Mouse (Mus musculus) liver, embryonic 14.5 days (tissue): ENCODE results near the gene Gdap1l1. TPM values are rescaled to one million over a fixed set of nuclear protein-coding genes. Genes with fewer than 3 reads are reported as not detected.
"Not testable (repeated sequence)": the region's sequence is repeated elsewhere in the genome, so short reads cannot be mapped to it uniquely, and the experiment has no call there.

Source experiments
- ATAC-seq: fragments of 200-750 bp; cut with Nextera tagmentation; 2 replicates; pipeline ENCODE4 v1.8.0; 2017; ENCODE audit warnings: moderate number of reproducible peaks, mild to moderate bottlenecking, moderate library complexity; ENCODE audit not compliant: insufficient read depth
- DNase-seq, 3 experiments: peaks; one replicate each; pipeline ENCODE4 v3.0.0-alpha.2; 2012 to 2013; ENCODE audit warnings: low read depth in 3 of 3, low spot score in 3 of 3
- H3K27ac ChIP-seq: fragments of 300-500 bp; sonication (generic); 2 replicates; pipeline ENCODE4 v1.5.1; 2014; ENCODE audit warnings: moderate library complexity, mild to moderate bottlenecking, control low read depth, inconsistent platforms
- H3K27me3 ChIP-seq: fragments of 300-500 bp; sonication (generic); 2 replicates; pipeline ENCODE4 v1.6.1; 2014; ENCODE audit warnings: mild to moderate bottlenecking, low read length, moderate library complexity; ENCODE audit not compliant: control insufficient read depth, insufficient read depth
- H3K36me3 ChIP-seq: fragments of 300-500 bp; sonication (generic); replicated peaks from 2 replicates; pipeline ENCODE4 v1.6.1; 2014; ENCODE audit warnings: low read depth; ENCODE audit not compliant: control insufficient read depth, insufficient read depth
- H3K4me1 ChIP-seq, 2 experiments: fragments of 200-500 bp in 1 of 2; fragments of 300-500 bp in 1 of 2; sonication (generic) in 1 of 2; replicated peaks; 2 replicates each; pipeline ENCODE4 v1.6.1; 2012 to 2014; ENCODE audit warnings: antibody characterized with exemption in 1 of 2, inconsistent platforms in 1 of 2, low read length in 1 of 2; ENCODE audit not compliant: control insufficient read depth in 2 of 2, insufficient read depth in 2 of 2
- H3K4me2 ChIP-seq: fragments of 300-500 bp; sonication (generic); 2 replicates; pipeline ENCODE4 v1.6.1; 2014; ENCODE audit warnings: low read depth, mild to moderate bottlenecking, control low read depth, moderate library complexity
- H3K4me3 ChIP-seq, 2 experiments: fragments of 200-500 bp in 1 of 2; fragments of 300-500 bp in 1 of 2; sonication (generic) in 1 of 2; 2 replicates each; pipeline ENCODE4 v1.5.1; 2012 to 2014; ENCODE audit warnings: low read depth in 2 of 2, low read length in 2 of 2, mild to moderate bottlenecking in 2 of 2, control low read depth in 1 of 2, inconsistent platforms in 1 of 2, moderate library complexity in 1 of 2; ENCODE audit not compliant: insufficient read depth in 1 of 2
- H3K9ac ChIP-seq: fragments of 300-500 bp; sonication (generic); replicated peaks from 2 replicates; pipeline ENCODE4 v1.6.1; 2014; ENCODE audit warnings: mild to moderate bottlenecking, control low read depth, moderate library complexity
- H3K9me3 ChIP-seq: fragments of 300-500 bp; sonication (generic); 2 replicates; pipeline ENCODE4 v1.6.1; 2016; ENCODE audit warnings: low read length, mixed read lengths; ENCODE audit not compliant: control insufficient read depth
- CTCF ChIP-seq: IDR thresholded peaks from 2 replicates; pipeline ENCODE4 v1.5.1; 2016; ENCODE audit warnings: antibody characterized with exemption, low read depth, control low read depth
- EP300 ChIP-seq: IDR thresholded peaks from 2 replicates; pipeline ENCODE4 v1.6.1; 2016; ENCODE audit warnings: antibody characterized with exemption, low read depth
- WGBS: fragments of 180-500 bp; shearing (Covaris S2); extraction: QIAGEN DNeasy Blood & Tissue Kit; methylation state at CpG from one replicate; pipeline ENCODE4 v1.1.7; 2014; ENCODE audit not compliant: insufficient replicate concordance; 5-methylcytosine and 5-hydroxymethylcytosine counted together
- polyA plus RNA-seq, 2 experiments: library from polyadenylated mRNA; depleted of rRNA in 1 of 2; stranded (reverse) in 1 of 2; unstranded in 1 of 2; fragments of >200 nt; fragmentation: Nextera tagmentation in 1 of 2; extraction: Ambion mirVana in 1 of 2; gene quantifications; 2 replicates each; pipeline versions ENCODE4 v1.2.1 to v1.2.3; 2012 to 2014

The Gdap1l1 gene
- polyA plus RNA-seq, 2 experiments = 0.03 TPM; not detected in 1

DNA sequence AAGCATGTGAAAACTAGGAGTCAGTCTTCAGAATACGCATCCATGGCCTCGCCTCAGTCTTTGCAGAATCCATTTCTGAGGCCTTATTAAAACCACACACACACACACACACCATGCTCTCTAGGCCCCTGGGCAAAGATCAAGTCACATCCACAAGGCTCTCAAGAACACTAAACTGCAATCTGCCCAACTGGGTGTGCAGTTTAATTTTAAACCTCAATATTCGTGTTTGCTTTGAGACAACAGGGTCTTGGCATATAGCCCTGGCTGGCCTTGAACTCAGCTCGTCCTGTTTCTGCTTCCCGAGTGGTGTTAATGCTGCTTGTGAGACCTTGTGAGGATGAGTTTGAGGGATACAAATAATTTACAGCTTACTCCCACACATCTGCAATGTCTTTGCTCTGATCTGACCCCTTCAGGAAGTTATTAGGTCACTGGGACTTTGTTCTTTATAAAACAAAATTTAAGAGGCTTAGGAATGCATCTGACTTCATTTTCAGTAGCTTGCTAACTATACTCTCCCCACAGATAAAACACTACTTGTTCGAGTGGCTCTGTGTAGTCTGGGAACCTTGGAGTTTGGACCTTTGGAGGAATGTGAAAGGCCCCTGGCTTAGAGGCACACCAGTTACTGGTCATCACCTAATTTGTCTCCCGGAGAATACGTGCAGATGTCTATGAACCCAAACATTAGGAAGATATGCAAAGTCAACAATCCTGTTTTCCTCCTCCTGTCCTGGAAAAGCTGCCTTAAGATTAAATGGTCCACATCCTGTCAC lies 34.0 kb upstream of the Gdap1l1 start:
- ATAC-seq (no peak), DNase-seq (no peak)
- no peaks in the 10 kb centered on the region for H3K9me3 ChIP-seq
- H3K27ac ChIP-seq = no peak overlapping the region
- no peak overlapping the region for H3K4me2 ChIP-seq
- no peak overlapping the region for H3K4me3 ChIP-seq
- no peak overlapping the region for H3K9ac ChIP-seq
- no peaks in the 10 kb centered on the region for H3K27me3 ChIP-seq
- WGBS = 70% methylated on average over 8 of the region's 8 CpGs
- H3K36me3 ChIP-seq = peaks cover 23% of the 10 kb centered on the region
- H3K4me1 ChIP-seq = peaks cover 0 to 6% of the 10 kb centered on the region in 2 experiments; a peak in 2 of 4 replicates
- TF ChIP-seq EP300 (no peak), CTCF (no peak)

DNA sequence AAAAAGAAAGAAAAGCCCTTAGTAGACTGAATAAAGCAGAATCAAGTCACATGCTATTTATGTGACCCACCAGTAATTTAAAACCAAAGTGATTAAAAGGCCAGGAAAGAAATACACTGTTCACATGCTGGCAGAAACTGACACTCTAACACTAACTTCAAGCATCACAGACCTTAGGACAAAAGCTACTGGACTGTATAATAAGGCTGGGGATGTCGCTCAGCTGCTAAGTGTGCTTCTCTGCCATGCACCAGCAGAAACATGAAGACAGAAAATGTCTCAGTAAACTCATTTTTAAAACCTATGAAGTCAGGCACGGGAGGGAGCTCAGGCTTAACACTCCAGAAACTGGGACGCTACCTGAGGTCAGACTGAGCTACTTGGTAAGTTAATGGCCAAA lies 28.1 kb upstream of the Gdap1l1 start:
- DNase-seq (no peak), ATAC-seq (no peak)
- H3K9me3 ChIP-seq = no peaks in the 10 kb centered on the region
- no peak overlapping the region for H3K27ac ChIP-seq
- H3K27me3 ChIP-seq = no peaks in the 10 kb centered on the region
- H3K4me1 ChIP-seq = no peaks in the 10 kb centered on the region
- WGBS = 79% methylated on average over 3 of the region's 3 CpGs
- H3K4me3 ChIP-seq = no peak overlapping the region
- no peak for TF ChIP-seq CTCF
- no peak for TF ChIP-seq EP300
- H3K4me2 ChIP-seq = no peak overlapping the region
- no peak overlapping the region for H3K9ac ChIP-seq
- H3K36me3 ChIP-seq = peaks cover 60% of the 10 kb centered on the region

DNA sequence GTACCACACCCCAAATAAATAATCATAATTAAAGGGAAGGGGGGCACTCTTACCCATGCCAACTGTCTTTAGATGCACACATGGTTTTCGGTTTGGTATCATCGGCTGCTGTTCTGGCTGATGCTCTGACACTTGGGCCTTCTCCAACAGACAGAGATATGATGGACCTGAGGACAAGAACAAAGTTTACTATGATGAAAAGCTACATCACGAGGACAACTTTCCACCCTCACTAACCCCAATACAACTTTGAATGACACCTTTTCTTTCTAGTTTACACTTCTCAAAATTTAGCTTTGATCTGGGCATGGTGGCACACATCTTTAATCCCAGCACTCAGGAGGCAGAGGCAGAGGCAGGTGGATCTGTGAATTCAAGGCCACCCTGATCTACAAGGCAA lies 26.9 kb upstream of the Gdap1l1 start:
- DNase-seq, H3K27ac ChIP-seq, H3K4me3 ChIP-seq, ATAC-seq, H3K4me1 ChIP-seq, H3K4me2 ChIP-seq, H3K27me3 ChIP-seq, H3K9ac ChIP-seq, H3K9me3 ChIP-seq: not testable (repeated sequence)
- 86% methylated on average over 3 of the region's 3 CpGs for WGBS
- H3K36me3 ChIP-seq = peaks cover 57% of the 10 kb centered on the region

DNA sequence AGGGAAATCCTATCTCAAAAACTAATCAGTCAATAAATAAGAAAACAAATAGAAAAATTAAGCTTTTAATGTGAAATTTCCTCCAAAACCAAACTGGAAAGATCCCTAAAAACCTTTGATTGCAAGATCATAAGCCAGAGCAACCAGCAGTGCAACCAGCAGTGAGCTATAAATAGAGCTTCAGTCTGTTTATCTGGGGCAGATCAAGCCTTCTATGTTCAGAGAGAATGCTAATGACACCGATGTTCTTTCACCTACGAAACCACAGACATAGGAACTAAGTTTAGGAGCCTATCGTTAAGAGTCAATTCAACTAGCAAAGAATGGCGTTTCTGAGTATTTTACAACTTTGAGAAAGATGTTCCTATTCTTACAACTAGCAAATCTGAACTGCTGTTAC lies 26.4 kb upstream of the Gdap1l1 start:
- Histone ChIP-seq H3K9me3 (no peaks in the 10 kb centered on the region), H3K4me2 (no peak overlapping the region), H3K36me3 (peaks cover 56% of the 10 kb centered on the region), H3K4me1 (no peaks in the 10 kb centered on the region), H3K9ac (no peak overlapping the region), H3K27ac (no peak overlapping the region), H3K27me3 (no peaks in the 10 kb centered on the region), H3K4me3 (no peak overlapping the region)
- no peak for DNase-seq
- ATAC-seq = no peak
- WGBS = 63% methylated on average over 4 of the region's 4 CpGs
- TF ChIP-seq CTCF (no peak), EP300 (no peak)

DNA sequence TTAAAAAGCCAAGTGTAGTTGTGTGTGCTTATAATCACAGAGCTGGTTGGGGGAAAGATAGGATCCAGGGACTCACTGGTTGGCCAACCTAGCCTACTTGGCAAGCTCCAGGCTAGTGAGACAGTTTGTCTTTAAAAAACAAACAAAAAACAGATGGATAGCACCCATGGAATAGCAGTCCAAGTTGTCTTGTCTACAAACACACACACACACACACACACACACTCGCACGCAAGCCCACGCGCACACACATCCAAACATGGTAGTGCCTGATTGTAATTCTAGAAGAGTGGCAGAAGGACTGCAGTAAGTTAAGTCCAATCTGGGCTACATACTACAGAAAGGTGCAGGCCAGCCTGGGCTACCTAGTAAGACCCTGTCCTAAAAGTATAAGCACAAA lies 25.9 kb upstream of the Gdap1l1 start:
- Histone ChIP-seq H3K9me3 (no peaks in the 10 kb centered on the region), H3K4me1 (peaks cover 0 to 3% of the 10 kb centered on the region in 2 experiments; a peak in 1 of 4 replicates), H3K27ac (no peak overlapping the region), H3K9ac (no peak overlapping the region), H3K36me3 (peaks cover 50% of the 10 kb centered on the region), H3K27me3 (no peaks in the 10 kb centered on the region), H3K4me2 (no peak overlapping the region), H3K4me3 (no peak overlapping the region)
- TF ChIP-seq CTCF (no peak), EP300 (no peak)
- WGBS = 97% methylated on average over 4 of the region's 4 CpGs
- ATAC-seq (no peak), DNase-seq (no peak)
